Mouse (Mus musculus) kidney, adult 2 months (tissue): Measurements from ENCODE around the gene Atxn3.

Source experiments
- CTCF ChIP-seq: fragments of 200-500 bp; conservative IDR thresholded peaks from 2 replicates; pipeline ENCODE4 v1.5.1; 2011; ENCODE audit warnings: low read depth, mild to moderate bottlenecking, control low read depth, low read length, moderate library complexity, mixed read lengths; ENCODE audit not compliant: insufficient read depth, insufficient read length
- POLR2A ChIP-seq: fragments of 200-500 bp; IDR thresholded peaks from one replicate; pipeline ENCODE4 v1.6.1; 2011; ENCODE audit warnings: low read depth, low read length, control low read depth

DNA sequence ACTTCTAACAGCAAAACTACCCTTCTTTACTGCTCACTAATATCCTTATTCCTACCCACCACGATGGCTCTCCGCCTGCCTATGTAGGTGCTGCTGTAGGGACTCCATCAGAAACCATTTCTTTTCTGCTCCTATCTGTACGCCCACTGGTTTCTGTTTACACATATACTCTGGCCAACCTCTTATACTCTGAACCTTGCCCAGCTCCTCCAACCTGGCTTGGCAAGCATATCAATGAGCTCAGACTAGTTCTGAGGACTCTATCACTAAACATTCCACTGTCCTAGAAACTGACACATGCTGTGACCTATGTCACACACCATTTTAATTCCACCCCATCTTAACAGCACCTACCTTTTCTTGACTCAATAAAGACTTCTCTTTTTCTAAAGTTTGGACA is 68.7 kb downstream of the Atxn3 start:
- no peak for TF ChIP-seq POLR2A
- TF ChIP-seq CTCF: no peak
